Mouse (Mus musculus): ENCODE data around the gene Cfdp1. TPM values are rescaled to one million over a fixed set of nuclear protein-coding genes. Genes with fewer than 3 reads are reported as not detected.

Cfdp1 gene
- polyA plus RNA-seq, 1 experiment from 2014 or later, result 89.5 TPM

GRCm38 (mm10) chr8:111727553-111727952 lies 126.5 kb downstream of the Cfdp1 start:
- Histone ChIP-seq H3K27ac (ENCODE audit: low read depth, low read length) (no peak overlapping the region; the same call in 1 of the 2 replicates), H3K4me2 (replicated peaks; ENCODE audit: low read depth) (no peak overlapping the region; the same call in 1 of the 2 replicates), H3K4me3 (ENCODE audit: low read depth, low read length) (no peak overlapping the region), H3K9ac (ENCODE audit: low read depth, low read length) (no peak overlapping the region), H3K27me3 (replicated peaks; ENCODE audit: control insufficient read depth, insufficient read depth, low read length) (no peaks in the 10 kb centered on the region), H3K4me1 (replicated peaks; ENCODE audit: control insufficient read depth, insufficient read depth, low read length) (peaks cover 32% of the 10 kb centered on the region), H3K36me3 (ENCODE audit: control insufficient read depth, insufficient read depth) (no peaks in the 10 kb centered on the region; the same call in 1 of the 2 replicates), H3K9me3 (ENCODE audit: control insufficient read depth) (no peaks in the 10 kb centered on the region)
- TF ChIP-seq CTCF (IDR thresholded peaks at IDR 0.05; ENCODE audit: low read depth), result no peak
- ATAC-seq, result no peak
- 53% methylated on average over 4 of the region's 4 CpGs for WGBS

- 30% methylated on average over 7 of the region's 7 CpGs for WGBS
- Histone ChIP-seq H3K9ac (ENCODE audit: low read depth, low read length) (0 out of 2 replicates have a peak overlapping the region, but pooled peaks have one; percentile 1), H3K27me3 (replicated peaks; ENCODE audit: control insufficient read depth, insufficient read depth, low read length) (no peaks in the 10 kb centered on the region), H3K9me3 (ENCODE audit: control insufficient read depth) (no peaks in the 10 kb centered on the region), H3K4me3 (ENCODE audit: low read depth, low read length) (no peak overlapping the region), H3K27ac (ENCODE audit: low read depth, low read length) (peak overlapping the region; percentile 77), H3K4me2 (replicated peaks; ENCODE audit: low read depth) (peak overlapping the region; percentile 21), H3K4me1 (replicated peaks; ENCODE audit: control insufficient read depth, insufficient read depth, low read length) (peaks cover 32% of the 10 kb centered on the region), H3K36me3 (ENCODE audit: control insufficient read depth, insufficient read depth) (peaks cover 2% of the 10 kb centered on the region; the same call in 1 of the 2 replicates)
- ATAC-seq, result peak; percentile 67
- no peak for TF ChIP-seq CTCF (IDR thresholded peaks at IDR 0.05; ENCODE audit: low read depth)
These were observed 127.8 kb downstream of the Cfdp1 start for GRCm38 (mm10) chr8:111726102-111726900.

DNA sequence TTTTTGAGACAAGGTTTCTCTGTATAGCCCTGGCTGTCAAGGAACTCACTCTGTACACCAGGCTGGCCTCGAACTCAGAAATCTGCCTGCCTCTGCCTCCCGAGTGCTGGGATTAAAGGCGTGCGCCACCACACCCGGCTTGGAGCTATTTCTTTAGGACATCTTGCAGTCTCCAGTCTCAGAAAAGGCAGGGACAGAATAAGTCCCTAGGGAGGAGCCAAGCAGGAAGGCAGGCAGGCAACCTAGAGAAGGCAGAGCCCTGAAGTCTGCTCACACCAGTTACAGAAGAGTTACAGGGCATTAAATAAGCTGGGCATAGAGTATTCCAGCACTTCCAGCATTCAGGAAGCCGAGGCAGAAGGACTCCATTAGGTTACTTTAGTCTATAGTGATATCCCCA lies 128.8 kb downstream of the Cfdp1 start:
- Histone ChIP-seq H3K27ac (ENCODE audit: low read depth, low read length) (no peak overlapping the region), H3K4me1 (replicated peaks; ENCODE audit: control insufficient read depth, insufficient read depth, low read length) (peaks cover 32% of the 10 kb centered on the region), H3K9me3 (ENCODE audit: control insufficient read depth) (no peaks in the 10 kb centered on the region), H3K27me3 (replicated peaks; ENCODE audit: control insufficient read depth, insufficient read depth, low read length) (no peaks in the 10 kb centered on the region), H3K4me3 (ENCODE audit: low read depth, low read length) (no peak overlapping the region), H3K9ac (ENCODE audit: low read depth, low read length) (no peak overlapping the region), H3K4me2 (replicated peaks; ENCODE audit: low read depth) (no peak overlapping the region), H3K36me3 (ENCODE audit: control insufficient read depth, insufficient read depth) (peaks cover 11% of the 10 kb centered on the region)
- ATAC-seq, result no peak
- WGBS, result 83% methylated on average over 6 of the region's 6 CpGs
- no peak for TF ChIP-seq CTCF (IDR thresholded peaks at IDR 0.05; ENCODE audit: low read depth)

DNA sequence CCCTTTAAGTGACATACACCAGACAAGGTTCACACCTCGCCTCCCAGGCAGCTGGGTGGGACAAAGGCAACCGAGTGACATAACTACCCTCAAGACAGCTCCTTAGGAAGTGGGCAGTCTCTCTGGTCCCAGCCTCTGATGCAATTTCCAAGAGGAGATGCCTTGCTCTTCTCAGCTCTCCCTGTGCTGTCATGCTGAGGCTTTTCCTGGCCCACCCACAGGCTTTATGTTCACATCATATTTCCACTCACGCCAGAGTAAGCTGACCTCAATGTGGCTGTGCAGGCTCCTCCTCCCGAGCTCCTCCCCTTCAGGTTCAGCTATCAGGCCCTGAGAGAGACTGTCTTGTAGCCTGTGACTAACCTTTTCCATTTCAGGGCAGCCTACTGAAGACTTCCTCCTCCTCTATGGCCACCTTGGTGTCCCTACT lies 134.0 kb downstream of the Cfdp1 start:
- H3K27ac ChIP-seq (ENCODE audit: low read depth, low read length), result peak overlapping the region; percentile 50; the same call in 1 of the 2 replicates
- peaks cover 6% of the 10 kb centered on the region; the same call in 1 of the 2 replicates for H3K4me1 ChIP-seq (replicated peaks; ENCODE audit: control insufficient read depth, insufficient read depth, low read length)
- H3K36me3 ChIP-seq (ENCODE audit: control insufficient read depth, insufficient read depth), result peaks cover 34% of the 10 kb centered on the region
- H3K9me3 ChIP-seq (ENCODE audit: control insufficient read depth), result no peaks in the 10 kb centered on the region
- no peak overlapping the region for H3K9ac ChIP-seq (ENCODE audit: low read depth, low read length)
- no peak for ATAC-seq
- 56% methylated on average over 4 of the region's 4 CpGs for WGBS
- H3K4me3 ChIP-seq (ENCODE audit: low read depth, low read length), result no peak overlapping the region
- no peak overlapping the region for H3K4me2 ChIP-seq (replicated peaks; ENCODE audit: low read depth)
- H3K27me3 ChIP-seq (replicated peaks; ENCODE audit: control insufficient read depth, insufficient read depth, low read length), result no peaks in the 10 kb centered on the region
- no peak for TF ChIP-seq CTCF (IDR thresholded peaks at IDR 0.05; ENCODE audit: low read depth)

- no peak overlapping the region for H3K4me3 ChIP-seq (ENCODE audit: low read depth, low read length)
- H3K4me2 ChIP-seq (replicated peaks; ENCODE audit: low read depth), result no peak overlapping the region
- TF ChIP-seq CTCF (IDR thresholded peaks at IDR 0.05; ENCODE audit: low read depth), result no peak
- no peaks in the 10 kb centered on the region for H3K27me3 ChIP-seq (replicated peaks; ENCODE audit: control insufficient read depth, insufficient read depth, low read length)
- WGBS, result 40% methylated on average over 5 of the region's 5 CpGs
- H3K9me3 ChIP-seq (ENCODE audit: control insufficient read depth), result no peaks in the 10 kb centered on the region
- peak overlapping the region; percentile 64 for H3K27ac ChIP-seq (ENCODE audit: low read depth, low read length)
- H3K36me3 ChIP-seq (ENCODE audit: control insufficient read depth, insufficient read depth), result peaks cover 46% of the 10 kb centered on the region
- H3K4me1 ChIP-seq (replicated peaks; ENCODE audit: control insufficient read depth, insufficient read depth, low read length), result peaks cover 6% of the 10 kb centered on the region; the same call in 1 of the 2 replicates
- no peak for ATAC-seq
- no peak overlapping the region for H3K9ac ChIP-seq (ENCODE audit: low read depth, low read length)
These were observed 135.2 kb downstream of the Cfdp1 start for GRCm38 (mm10) chr8:111718937-111719336.

Other genes with a start within 250 kb of the Cfdp1 start
- 5.8 and 6.5 TPM in 2 replicates for gene Ldhd, start 223.9 kb downstream of the Cfdp1 start, polyA plus RNA-seq (2015; fragmentation: Nextera tagmentation; extraction: Ambion mirVana)
- gene Zfp1, start 210.9 kb downstream of the Cfdp1 start, polyA plus RNA-seq (2015; fragmentation: Nextera tagmentation; extraction: Ambion mirVana), result 6.9 and 7.8 TPM in 2 replicates
- 75.8 and 118 TPM in 2 replicates for gene Ctrb1, start 163.3 kb downstream of the Cfdp1 start, polyA plus RNA-seq (2015; fragmentation: Nextera tagmentation; extraction: Ambion mirVana)
- gene Bcar1, start 110.5 kb downstream of the Cfdp1 start, polyA plus RNA-seq (2015; fragmentation: Nextera tagmentation; extraction: Ambion mirVana), result 38.8 and 41.1 TPM in 2 replicates
- gene Tmem170, start 22.5 kb upstream of the Cfdp1 start, polyA plus RNA-seq (2015; fragmentation: Nextera tagmentation; extraction: Ambion mirVana), result 24.1 and 25.4 TPM in 2 replicates
- gene Chst5, start 56.2 kb upstream of the Cfdp1 start, polyA plus RNA-seq (2015; fragmentation: Nextera tagmentation; extraction: Ambion mirVana), result 0.44 and 0.54 TPM in 2 replicates
- 1.8 and 2.2 TPM in 2 replicates for gene Tmem231, start 79.6 kb upstream of the Cfdp1 start, polyA plus RNA-seq (2015; fragmentation: Nextera tagmentation; extraction: Ambion mirVana)
- gene Gabarapl2, start 86.4 kb upstream of the Cfdp1 start, polyA plus RNA-seq (2015; fragmentation: Nextera tagmentation; extraction: Ambion mirVana), result 298 and 308 TPM in 2 replicates
- gene Adat1, start 138.0 kb upstream of the Cfdp1 start, polyA plus RNA-seq (2015; fragmentation: Nextera tagmentation; extraction: Ambion mirVana), result 1.2 and 1.4 TPM in 2 replicates
- gene Kars, start 157.0 kb upstream of the Cfdp1 start, polyA plus RNA-seq (2015; fragmentation: Nextera tagmentation; extraction: Ambion mirVana), result 63.7 and 69.2 TPM in 2 replicates
- 10.1 and 11.2 TPM in 2 replicates for gene Terf2ip, start 157.1 kb upstream of the Cfdp1 start, polyA plus RNA-seq (2015; fragmentation: Nextera tagmentation; extraction: Ambion mirVana)
- 0.21 and 0.29 TPM in 2 replicates for gene Gm6793, start 160.7 kb upstream of the Cfdp1 start, polyA plus RNA-seq (2015; fragmentation: Nextera tagmentation; extraction: Ambion mirVana)

All from intestine, postnatal 0 days (tissue).